Mouse (Mus musculus): ENCODE measurements at regions not wholly inside any gene's neighbourhood (a gene's known extent, or its start where the extent isn't known, plus 50 kb on each side); places are given as distances from the start of the nearest gene placed in this dataset.

DNA sequence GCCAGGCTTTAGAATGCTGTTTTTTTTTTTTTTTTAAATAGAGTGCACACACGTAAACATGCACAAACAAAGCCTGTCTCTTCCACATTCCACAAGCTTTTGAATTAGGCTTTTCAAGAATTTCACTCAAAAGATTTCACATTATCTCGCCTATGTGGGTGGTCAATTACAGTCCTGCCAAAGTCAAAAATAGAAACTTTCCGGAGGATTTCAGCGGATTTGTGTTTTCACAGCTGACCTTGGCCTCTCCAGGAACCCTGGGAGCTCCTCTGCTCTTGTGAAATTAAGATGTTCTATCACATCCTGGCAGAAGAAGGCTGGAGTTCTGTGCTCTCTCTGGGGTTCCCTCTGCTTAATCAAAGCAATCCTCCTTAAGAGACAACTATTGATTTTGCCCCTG lies 360.9 kb upstream of the Tenm4 start:
- in situ Hi-C loops (cut with MboI, MseI), result no loop called here

DNA sequence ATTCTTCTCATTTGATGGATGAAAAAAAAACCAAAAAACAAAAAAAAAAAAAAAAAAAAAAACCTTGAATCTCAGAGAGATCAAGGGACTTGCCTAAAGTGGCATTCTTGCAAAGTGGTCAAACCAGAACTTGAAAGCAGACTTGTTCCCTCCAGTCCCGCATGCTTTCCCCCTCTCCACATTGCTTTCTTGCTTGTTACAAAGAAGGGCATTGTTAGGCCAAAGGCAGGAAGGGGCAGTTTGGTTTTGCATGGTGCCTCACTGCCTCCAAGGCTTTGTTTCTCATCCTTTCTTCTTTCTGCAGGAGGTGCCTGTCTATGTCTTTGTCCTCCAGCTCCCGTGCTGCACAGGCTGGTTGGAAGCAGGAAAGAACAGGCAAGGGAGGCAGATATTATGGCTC lies 356.2 kb upstream of the Tenm4 start:
- in situ Hi-C loops (cut with MboI, MseI), result no loop called here

DNA sequence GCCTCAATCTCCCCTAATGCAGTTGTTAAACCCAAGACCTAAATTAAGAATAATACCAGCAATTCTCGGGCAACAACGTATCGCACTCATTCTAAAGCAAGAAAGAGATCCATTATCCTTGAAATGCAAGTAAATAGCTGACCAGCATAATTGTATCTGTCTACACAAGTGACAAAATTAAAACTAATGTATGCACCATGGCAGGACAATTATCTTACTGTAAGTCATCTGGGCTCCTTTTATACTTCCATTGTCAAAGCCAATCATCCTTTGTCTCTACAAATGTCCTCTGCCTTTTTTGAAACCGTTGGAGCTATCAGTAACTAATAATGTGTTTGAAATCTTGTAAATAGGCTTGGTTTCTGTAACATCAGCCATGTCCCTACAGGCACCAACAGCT lies 347.5 kb upstream of the Tenm4 start:
- in situ Hi-C loops (cut with MboI, MseI), result no loop called here

DNA sequence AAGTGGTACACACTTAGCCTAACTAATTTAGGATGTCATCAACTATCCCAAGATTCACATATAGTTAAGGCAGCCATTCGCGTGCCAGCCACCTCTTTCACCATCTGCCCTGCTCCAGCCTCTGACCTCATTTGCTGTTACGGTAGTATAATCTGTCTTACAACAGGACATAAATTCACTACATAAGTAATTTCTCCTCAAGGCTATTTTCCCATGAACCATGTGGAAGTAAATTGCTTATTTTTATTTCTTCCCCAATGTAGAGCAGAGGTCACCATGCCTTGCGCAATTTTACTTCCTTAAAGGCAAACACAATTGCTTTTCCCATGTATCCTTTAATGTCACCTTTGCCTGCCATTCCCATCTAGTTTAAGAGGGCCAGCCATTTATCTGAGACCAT lies 341.2 kb upstream of the Tenm4 start:
- in situ Hi-C loops (cut with MboI, MseI), result no loop called here

DNA sequence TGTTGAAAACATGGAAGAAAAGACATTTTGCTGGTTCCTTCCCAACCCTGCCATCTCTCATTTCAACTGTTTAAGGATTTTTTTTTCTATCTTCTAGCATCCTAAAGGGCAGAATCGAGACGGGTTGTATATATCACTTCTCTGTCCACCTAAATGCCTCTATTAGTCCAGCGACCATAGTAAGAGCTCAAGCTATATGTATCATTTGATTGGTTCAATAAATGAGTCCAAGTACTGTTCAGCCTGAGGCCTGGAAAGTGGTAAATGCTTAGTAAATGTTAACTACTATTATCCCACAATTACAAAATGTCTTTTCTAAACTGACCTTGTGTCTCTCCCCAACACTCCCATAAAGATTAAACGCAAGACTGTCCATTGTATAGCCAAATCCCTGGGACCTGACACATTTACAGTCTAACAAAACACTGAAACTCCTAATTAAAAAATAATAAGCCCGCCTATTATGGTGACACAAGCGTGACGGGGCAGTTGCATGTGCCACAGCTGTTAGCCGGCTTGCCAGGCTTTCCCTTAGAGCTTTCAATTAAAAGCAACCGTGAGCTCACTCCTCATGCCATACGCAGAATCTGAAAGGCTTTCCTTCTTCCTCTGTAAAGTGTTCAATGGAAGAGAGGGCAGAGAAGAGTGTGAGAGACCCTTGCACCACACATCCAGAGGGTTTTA lies 336.7 kb upstream of the Tenm4 start:
- in situ Hi-C loops (cut with MboI, MseI), result no loop called here

DNA sequence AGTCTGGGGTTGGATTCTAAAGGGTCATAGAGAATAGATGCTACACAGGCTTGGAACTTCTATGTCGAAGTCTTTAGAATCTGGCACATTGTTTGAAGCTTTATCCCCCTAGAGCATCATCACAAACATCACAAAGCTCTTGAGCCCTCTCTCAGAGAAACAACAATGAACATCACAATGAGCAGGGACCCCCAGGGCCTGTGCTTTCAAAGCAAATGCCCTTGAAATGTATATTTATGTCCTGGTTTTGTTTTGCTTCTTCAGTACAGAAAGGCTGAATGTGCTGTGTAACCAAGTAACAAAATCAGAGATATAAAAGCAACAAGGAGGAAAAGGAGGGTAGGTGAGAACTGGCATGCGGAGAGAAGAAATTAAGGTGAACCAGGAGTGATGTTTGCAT lies 330.6 kb upstream of the Tenm4 start:
- in situ Hi-C loops (cut with MboI, MseI), result no loop called here

DNA sequence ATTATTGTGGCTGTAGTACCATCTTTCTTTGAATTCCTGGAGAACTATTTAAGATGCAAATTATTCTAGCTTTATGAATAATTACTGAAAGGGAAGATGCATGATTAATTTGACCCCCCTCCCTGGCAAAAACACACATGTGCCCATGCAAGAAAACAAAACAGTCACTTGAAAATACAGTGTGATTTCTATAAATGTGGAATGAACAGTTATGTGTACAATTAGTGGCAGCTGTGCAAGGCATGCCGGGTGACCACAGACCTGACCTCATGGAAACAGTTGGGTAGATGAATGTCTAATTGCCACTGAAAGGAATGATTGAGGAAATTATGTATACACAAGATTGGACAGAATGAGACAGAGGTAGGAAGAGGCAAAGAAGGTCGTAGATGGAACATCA lies 321.2 kb upstream of the Tenm4 start:
- in situ Hi-C loops (cut with MboI, MseI), result no loop called here

DNA sequence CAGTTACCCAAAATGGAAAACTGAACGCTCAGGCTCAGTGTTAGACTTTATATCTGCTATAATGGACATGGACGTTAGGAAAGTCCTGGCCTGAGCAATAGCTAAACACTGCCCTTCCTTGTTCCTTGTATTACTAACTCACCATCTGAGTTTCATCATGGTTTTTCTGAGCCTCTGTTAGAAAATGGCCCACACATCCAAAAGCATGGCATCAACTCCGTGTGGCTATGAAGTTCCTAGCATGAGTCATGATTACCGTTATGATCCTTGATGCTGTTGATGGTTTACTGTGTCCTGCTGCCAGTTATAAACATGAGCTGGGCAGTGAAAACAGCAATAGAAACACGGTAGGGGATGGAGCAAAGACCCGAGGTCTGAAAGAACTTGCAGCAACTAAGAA lies 318.4 kb upstream of the Tenm4 start:
- in situ Hi-C loops (cut with MboI, MseI), result no loop called here

DNA sequence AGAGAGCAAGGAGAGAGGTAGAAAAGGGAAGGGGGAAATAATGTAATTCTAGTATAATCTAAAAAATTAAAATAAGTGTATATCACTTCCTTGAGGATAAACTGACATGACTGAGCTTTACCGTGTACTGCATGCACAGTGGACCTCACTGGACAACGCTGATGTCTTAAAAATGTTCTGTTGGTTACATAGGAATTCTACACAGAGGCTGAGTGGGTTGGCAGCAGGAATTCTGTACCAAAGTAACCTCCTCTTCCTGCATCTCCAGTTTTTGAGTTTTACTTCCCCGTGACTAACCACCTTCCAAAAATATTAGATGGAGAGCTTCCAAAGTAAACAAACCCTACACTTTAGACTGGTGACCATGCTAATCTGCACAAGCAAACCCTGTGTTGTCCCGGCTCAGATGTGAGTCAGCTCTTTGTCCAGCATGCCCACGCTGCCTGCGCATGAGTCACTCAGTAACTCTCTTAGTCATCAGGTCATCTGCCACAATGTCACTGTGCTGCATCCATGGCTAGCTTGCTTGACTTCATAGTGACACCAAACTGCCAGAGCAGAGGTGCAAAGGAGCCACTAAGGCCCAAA lies 317.7 kb upstream of the Tenm4 start:
- in situ Hi-C loops (cut with MboI, MseI), result no loop called here

DNA sequence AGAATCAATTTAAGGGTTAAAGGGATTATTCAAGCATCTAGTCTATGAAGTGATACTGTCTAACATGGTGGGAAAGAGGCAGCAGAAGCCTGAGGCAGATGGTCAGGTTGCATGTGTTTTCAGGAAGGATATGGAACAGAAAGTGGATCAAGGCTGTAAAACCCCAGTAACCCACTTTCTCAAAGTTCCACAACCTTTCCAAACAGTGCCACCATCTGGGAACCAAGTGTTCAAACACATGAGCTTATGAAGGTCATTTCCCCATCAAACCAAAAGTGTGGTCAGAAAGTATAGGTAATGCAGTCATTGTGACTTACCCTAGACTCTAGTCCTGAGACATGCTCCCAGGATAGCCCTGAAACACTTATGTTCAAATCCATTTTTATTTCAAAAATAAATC lies 312.8 kb upstream of the Tenm4 start:
- in situ Hi-C loops (cut with MboI, MseI), result no loop called here

DNA sequence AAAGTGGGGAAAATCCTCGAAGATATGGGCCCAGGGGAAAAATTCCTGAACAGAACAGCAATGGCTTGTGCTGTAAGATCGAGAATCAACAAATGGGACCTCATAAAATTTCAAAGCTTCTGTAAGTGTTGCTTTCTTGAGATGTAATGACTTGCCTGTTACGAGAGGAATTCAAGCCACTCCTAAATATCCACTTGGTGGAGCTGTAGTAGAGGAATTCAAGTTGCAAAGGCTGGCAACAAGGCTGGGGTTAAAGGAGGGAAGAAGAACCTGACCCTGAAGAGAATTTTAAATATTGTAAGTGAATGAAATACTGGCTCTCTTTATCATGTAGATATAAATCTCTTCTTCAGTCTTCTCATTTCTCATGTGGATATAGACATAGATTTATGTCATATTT lies 306.8 kb upstream of the Tenm4 start:
- in situ Hi-C loops (cut with MboI, MseI), result no loop called here

DNA sequence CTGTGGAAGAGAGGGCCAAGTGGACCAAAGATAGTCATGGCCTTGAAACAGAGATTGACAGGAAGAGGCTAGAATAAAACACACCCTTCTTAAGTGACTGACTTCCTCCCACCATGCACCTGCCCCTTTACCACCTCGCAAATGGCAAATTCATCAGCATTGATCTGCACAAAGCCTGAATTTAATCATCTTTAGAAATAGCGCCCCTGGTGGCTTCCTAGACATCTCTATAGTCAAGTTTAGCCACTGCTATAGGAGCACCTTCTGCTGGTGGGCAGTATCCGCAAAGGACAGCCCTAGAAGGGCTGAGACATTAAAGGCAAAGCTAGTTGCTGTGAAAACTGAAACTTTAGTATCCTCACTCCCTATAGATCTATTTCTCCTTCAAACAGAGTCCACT lies 305.8 kb upstream of the Tenm4 start:
- in situ Hi-C loops (cut with MboI, MseI), result no loop called here

DNA sequence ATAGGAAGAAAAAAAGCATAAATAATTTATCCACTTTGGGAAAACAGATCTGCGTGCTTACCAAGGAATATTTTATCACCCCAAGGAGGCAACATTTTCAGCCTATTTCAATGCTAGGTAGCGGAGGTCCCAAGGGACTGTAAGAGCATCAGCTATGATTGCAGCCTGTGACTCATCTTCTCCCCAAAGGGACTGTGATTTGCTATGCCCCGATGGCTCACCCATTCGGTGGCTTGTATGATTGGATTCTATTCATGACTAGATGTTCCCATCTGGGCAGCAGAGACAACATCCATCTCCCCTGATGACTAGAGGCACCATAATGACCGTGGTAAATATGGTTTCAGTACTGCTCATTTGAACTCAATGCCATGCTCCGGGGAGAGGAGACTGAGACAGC lies 302.3 kb upstream of the Tenm4 start:
- in situ Hi-C loops (cut with MboI, MseI), result no loop called here

DNA sequence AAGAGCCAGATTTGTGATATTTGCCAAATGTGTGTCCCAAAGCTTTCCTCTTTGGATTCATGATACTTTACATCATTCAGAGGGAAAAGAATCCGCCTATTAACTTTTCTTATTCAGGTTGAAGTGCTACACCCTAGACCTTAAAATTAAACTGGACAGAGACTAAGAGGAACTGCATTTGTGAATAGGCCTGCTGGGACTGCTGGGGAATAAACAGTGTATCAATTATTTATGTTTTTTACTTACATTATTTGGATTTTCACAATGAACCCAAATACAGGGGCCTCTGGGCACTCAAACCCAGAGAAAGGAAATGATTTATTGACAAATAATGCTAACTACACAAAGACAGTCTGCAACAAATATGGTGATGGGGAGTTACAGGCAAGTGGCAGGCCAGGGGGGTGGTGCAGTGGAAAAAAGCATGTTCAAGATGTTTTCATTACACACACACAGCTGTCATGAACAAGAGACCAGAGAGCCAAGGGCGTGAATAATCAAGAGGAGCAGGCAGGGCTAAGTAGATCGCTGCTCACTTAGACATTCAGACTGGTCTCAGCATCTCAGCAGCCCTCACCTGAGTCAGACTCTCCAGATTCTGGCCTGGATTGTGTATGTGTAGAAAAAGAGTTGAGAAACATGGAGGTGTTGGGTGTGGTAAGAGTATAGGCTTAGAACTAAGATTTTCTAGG lies 290.3 kb upstream of the Tenm4 start:
- in situ Hi-C loops (cut with MboI, MseI), result no loop called here

DNA sequence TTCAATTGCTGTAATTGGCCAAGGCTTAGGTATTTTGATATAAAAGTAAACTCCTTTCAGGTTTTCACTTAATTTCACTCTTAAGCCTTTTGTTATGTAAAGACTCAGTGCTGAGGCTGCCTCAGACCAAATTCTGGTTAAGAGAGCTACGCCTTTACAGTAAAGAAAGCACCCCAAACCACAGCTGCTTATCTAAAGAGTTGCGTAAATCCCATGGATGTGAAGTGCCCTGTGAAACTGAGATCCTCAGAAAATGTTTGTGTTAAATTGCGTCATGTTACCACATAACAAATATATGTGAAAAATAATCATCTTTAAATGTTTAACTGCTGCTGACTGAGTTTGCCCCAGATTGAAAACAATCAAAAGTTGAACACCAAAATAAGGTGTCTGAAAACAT lies 269.5 kb upstream of the Tenm4 start:
- in situ Hi-C loops (cut with MboI, MseI), result no loop called here

DNA sequence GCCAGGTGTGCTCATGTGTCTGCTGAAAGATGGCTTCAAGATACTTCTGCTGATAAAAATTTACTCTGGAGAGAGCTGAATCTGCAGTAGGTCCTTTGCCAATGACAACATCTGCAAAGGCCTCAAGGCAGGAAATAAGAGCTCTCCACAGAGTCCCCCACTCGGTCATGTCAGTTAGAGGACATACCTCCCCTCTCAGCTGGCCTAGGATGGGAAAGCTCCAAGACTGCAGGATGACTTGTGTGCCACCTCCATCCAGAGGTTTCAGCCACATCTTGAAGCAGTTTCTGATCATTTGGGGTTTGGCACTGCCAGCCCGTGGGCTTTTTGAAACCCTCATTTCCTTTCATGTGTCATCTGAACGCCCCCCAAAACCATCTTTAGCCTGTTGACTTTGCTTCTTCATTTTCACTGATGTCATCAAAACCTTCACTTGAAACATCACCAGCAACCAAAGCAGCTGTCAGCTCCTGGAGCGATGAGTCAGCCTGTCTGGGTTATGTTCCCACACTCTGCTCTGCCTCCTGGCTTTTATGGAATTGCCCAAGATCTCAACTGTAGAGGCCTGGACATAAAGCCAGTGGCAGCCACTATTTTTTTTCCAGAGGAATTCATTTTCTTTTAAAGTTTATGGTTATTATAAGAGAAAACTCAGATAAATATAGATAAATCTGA lies 256.5 kb upstream of the Tenm4 start:
- in situ Hi-C loops (cut with MboI, MseI), result no loop called here

DNA sequence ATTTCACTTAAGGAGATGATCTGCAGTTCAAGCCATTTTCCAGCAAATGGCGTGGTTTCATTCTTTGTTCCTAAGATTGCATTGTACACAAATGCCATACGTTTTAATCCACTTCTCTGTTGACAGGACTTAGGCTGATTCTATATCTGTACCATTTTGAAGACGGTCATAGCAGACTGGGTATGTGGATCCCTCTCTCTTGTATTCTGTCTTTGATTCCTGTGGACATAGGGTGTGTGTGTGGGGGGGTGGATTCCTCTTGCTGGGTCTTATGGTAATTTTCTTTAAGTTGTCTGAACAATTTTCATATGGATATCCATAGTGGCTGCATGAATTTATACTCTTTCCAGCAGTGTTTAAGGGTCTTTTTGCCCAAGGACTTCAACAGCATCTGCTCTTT lies 251.1 kb upstream of the Tenm4 start:
- in situ Hi-C loops (cut with MboI, MseI), result no loop called here

DNA sequence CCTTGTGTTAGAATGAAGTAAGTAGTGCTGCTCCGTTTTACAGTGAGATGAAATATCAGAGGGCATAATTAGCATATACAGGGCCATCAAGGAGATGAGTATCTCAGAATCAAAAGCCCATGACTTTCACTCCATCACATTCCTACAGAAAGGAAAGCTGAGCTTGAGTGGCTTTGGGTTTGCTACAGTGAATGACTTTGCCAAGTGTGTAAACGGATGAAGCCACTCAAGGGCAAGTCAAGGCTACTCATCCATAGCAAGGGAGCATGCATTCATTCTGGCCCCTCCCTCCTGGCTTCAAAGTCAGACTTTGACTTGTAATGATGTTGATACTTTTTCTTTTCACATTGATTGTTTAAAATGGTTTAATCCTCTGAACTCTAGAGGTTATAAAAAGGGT lies 246.2 kb upstream of the Tenm4 start:
- in situ Hi-C loops (cut with MboI, MseI), result no loop called here

DNA sequence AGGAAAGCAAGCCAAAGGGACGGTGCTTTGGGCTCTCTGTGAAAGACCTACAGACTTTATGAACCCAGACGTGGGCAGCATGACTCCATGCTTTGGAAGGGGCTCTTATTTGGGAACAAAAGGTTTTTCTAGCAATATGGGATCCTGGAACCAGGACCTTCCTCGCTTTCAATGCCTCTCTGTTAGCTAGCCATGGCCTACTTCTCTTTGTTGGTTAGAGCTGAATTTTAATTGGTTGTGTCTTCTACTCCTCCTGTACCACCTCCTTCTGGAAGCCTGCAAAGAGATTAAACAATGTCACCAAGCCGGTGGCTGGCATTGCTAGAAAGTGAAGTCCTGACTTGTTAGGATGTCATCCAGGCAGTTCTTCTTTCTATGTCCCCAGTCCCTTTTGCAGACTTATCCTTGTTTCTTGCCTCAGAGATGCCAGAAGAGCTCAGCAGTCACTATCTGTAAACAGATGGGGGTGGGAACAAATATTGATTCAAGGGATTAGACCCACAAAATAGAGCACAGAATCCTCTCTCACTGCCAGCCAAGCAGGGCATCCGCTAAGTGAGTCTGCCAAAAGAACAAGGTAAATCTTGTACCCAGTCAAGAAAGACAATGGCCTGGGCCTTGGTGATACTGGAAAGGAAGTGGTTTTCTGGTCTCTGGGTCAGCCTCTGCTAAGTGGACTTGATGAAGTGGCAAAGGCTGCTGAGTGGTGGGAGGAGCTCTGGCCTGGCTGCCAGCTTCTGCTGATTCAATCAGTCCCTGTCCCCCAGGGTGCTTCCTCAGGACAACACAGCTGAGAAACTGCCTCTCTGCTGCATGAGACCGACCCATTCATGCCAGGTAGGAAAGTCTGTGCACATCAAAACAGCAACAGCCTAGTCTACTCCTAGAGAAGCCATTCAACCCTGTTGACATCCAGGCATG lies 244.7 kb upstream of the Tenm4 start:
- in situ Hi-C loops (cut with MboI, MseI), result no loop called here

DNA sequence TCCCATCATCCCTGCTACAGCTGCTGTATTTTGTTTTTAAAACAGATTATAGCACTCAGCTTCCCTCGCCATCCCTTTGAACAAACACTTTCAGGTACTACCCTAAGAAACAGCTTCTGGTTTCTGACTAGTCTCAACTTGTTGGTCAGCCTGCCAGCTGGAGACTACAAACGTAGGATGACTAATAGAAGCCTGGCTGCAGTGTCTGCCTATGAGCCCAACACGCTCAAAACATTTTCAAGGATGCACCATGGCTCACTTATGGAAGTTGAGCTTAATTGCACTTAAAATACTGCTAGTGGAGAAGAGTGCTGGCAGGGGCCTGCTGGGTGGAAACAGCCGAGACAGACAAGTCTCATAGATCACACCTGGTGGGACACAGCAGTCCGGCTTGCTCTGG lies 234.4 kb upstream of the Tenm4 start:
- in situ Hi-C loops (cut with MboI, MseI), result no loop called here

DNA sequence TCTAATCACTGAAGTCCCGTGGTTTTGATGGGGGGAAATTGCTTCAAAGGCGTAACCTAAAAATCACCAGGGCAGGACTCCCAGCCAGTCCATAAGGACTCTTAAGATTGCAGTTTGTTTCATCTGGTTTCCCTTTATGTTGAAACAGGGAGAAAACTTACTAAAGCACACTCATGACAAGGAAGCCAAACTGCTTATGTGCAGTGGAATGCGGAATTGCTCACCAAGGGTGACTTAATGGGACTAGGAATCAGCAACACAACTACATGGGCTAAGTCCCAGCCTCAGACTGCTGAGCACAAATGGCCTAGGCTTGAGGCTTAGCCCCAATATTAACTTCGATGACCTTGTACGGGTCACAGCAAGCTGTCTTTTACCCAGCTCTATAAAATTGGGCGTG lies 227.6 kb upstream of the Tenm4 start:
- in situ Hi-C loops (cut with MboI, MseI), result no loop called here

DNA sequence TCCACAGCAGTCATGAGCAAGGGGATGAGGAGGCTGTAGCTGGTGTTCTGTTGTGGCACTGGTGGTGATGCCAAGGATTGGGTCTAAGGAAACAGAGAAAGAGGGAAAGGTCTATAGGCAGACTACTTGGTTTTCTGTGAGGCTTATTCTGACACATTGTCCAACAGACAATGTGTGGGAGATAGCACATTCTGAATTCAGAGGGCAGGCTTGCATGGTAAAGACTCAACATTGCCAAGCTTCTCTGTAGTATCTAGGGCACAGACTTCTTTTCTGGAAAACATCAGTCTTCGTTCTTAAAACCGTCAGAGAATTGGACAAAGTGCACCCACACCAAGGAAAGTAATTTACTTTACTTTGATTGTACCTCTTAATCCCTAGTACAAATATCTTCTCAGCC lies 218.7 kb upstream of the Tenm4 start:
- in situ Hi-C loops (cut with MboI, MseI), result no loop called here
